21 mouse cellular contexts compared by ENCODE assay signal in genomic region chr10:68132636-68133035, GRCm38 (mm10).
A peak's percentile ranks its signal among the peaks of the same experiment; 100 is the strongest.
DNase-seq lines count a peak whose midpoint lies in the region; ATAC-seq lines count a peak whose summit lies in the region.
"Had no signal": no experiment of that assay in that cellular context is flagged by ENCODE, and none has a peak within 500 bp of the region (broad histone marks: within the 10 kb centered on the region; RNA-seq: fewer than 3 reads in every experiment).

No protein-coding gene starts in this region.

- H3K9ac ChIP-seq in heart, embryonic 13.5 days = no peak overlapping the region
- H3K9ac ChIP-seq in midbrain, embryonic 11.5 days (ENCODE audit: low read length) = no peak overlapping the region
- no peak overlapping the region for H3K9ac ChIP-seq in midbrain, embryonic 15.5 days
- no peak overlapping the region for H3K9ac ChIP-seq in hindbrain, embryonic 11.5 days (ENCODE audit: low read depth, low read length)
- H3K9ac ChIP-seq: embryonic facial prominence, embryonic 12.5 days; forebrain, embryonic 13.5 days; hindbrain, embryonic 14.5 days; liver, embryonic 15.5 days; midbrain, embryonic 12.5 days; stomach, embryonic 15.5 days had no signal

- H3K4me1 ChIP-seq in heart, embryonic 13.5 days = peaks cover 85% of the 10 kb centered on the region
- peaks cover 17% of the 10 kb centered on the region for H3K4me1 ChIP-seq in midbrain, embryonic 11.5 days (ENCODE audit: control insufficient read depth, insufficient read depth, low read length)
- H3K4me1 ChIP-seq in midbrain, embryonic 15.5 days = peaks cover 26% of the 10 kb centered on the region
- peaks cover 12% of the 10 kb centered on the region for H3K4me1 ChIP-seq in hindbrain, embryonic 11.5 days (replicated peaks; ENCODE audit: control insufficient read depth, insufficient read depth, low read length)

- peaks cover 43% of the 10 kb centered on the region for H3K36me3 ChIP-seq in heart, embryonic 13.5 days
- no peaks in the 10 kb centered on the region for H3K36me3 ChIP-seq in midbrain, embryonic 11.5 days (ENCODE audit: control insufficient read depth, insufficient read depth, low read length)
- H3K36me3 ChIP-seq in midbrain, embryonic 15.5 days (replicated peaks) = no peaks in the 10 kb centered on the region
- H3K36me3 ChIP-seq in hindbrain, embryonic 11.5 days (ENCODE audit: control insufficient read depth, insufficient read depth, low read length) = no peaks in the 10 kb centered on the region

- DNase-seq in heart, adult 9 months (ENCODE audit: low spot score in 2 of 2) = no peak
- peak; percentile 37 for DNase-seq in midbrain, embryonic 11.5 days (ENCODE audit: low spot score, missing footprints)
- peak; percentile 34 for DNase-seq in cerebellum, adult 8-10 months
- DNase-seq in frontal cortex, postnatal 36 days (ENCODE audit: low spot score in 2 of 2) = no peak
- DNase-seq in hindbrain, embryonic 11.5 days (ENCODE audit: low spot score) = no peak
- DNase-seq: adrenal gland, postnatal 25 days; kidney, postnatal 14 days; lung, postnatal 36 days; right cerebral cortex, adult 18-20 months; spleen, adult 18-20 months had no signal

- no peak for ATAC-seq in heart, embryonic 13.5 days (ENCODE audit: extremely low read depth, insufficient number of reproducible peaks, low FRiP score, low TSS enrichment)
- ATAC-seq in midbrain, embryonic 11.5 days (ENCODE audit: low FRiP score) = no peak
- ATAC-seq in midbrain, embryonic 15.5 days (replicated peaks) = no peak
- no peak for ATAC-seq in hindbrain, embryonic 11.5 days (ENCODE audit: low FRiP score)
- ATAC-seq: CD4-positive, CD25-positive, alpha-beta regulatory T cell, adult 4 months; forebrain, embryonic 13.5 days; intestine, postnatal 0 days had no signal

- 65% methylated on average over 9 of the region's 9 CpGs for WGBS in heart, embryonic 13.5 days
- WGBS in midbrain, embryonic 11.5 days = 95% methylated on average over 9 of the region's 9 CpGs
- 92% methylated on average over 9 of the region's 9 CpGs for WGBS in midbrain, embryonic 15.5 days
- 94% methylated on average over 9 of the region's 9 CpGs for WGBS in hindbrain, embryonic 11.5 days

- peak overlapping the region; percentile 4; the same call in 1 of the 2 replicates for H3K4me2 ChIP-seq in heart, embryonic 13.5 days
- no peak overlapping the region for H3K4me2 ChIP-seq in midbrain, embryonic 11.5 days
- no peak overlapping the region for H3K4me2 ChIP-seq in midbrain, embryonic 15.5 days
- no peak overlapping the region for H3K4me2 ChIP-seq in hindbrain, embryonic 11.5 days (replicated peaks; ENCODE audit: low read depth, low read length)
- H3K4me2 ChIP-seq: embryonic facial prominence, embryonic 12.5 days; forebrain, embryonic 13.5 days; hindbrain, embryonic 14.5 days; liver, embryonic 15.5 days; midbrain, embryonic 12.5 days; stomach, embryonic 15.5 days had no signal

- no peak overlapping the region for H3K27ac ChIP-seq in heart, embryonic 13.5 days (replicated peaks)
- no peak overlapping the region for H3K27ac ChIP-seq in midbrain, embryonic 11.5 days (ENCODE audit: low read depth, low read length)
- no peak overlapping the region for H3K27ac ChIP-seq in midbrain, embryonic 15.5 days
- H3K27ac ChIP-seq in hindbrain, embryonic 11.5 days (ENCODE audit: low read depth, low read length) = no peak overlapping the region
- H3K27ac ChIP-seq: embryonic facial prominence, embryonic 12.5 days; forebrain, embryonic 13.5 days; hindbrain, embryonic 14.5 days; liver, embryonic 15.5 days; midbrain, embryonic 12.5 days; stomach, embryonic 15.5 days had no signal

- H3K4me3 ChIP-seq in heart, embryonic 13.5 days = no peak overlapping the region
- H3K4me3 ChIP-seq in midbrain, embryonic 11.5 days (ENCODE audit: low read depth, low read length) = no peak overlapping the region
- no peak overlapping the region for H3K4me3 ChIP-seq in midbrain, embryonic 15.5 days
- no peak overlapping the region for H3K4me3 ChIP-seq in hindbrain, embryonic 11.5 days (ENCODE audit: low read depth, low read length)
- H3K4me3 ChIP-seq: embryonic facial prominence, embryonic 12.5 days; forebrain, embryonic 13.5 days; liver, embryonic 15.5 days; midbrain, embryonic 12.5 days; myocyte; stomach, embryonic 15.5 days had no signal

- no peaks in the 10 kb centered on the region for H3K27me3 ChIP-seq in heart, embryonic 13.5 days (replicated peaks)
- H3K27me3 ChIP-seq in midbrain, embryonic 11.5 days (ENCODE audit: control insufficient read depth, insufficient read depth, low read length) = no peaks in the 10 kb centered on the region
- no peaks in the 10 kb centered on the region for H3K27me3 ChIP-seq in midbrain, embryonic 15.5 days (replicated peaks)
- no peaks in the 10 kb centered on the region for H3K27me3 ChIP-seq in hindbrain, embryonic 11.5 days (ENCODE audit: control insufficient read depth, insufficient read depth, low read length)
- H3K27me3 ChIP-seq: embryonic facial prominence, embryonic 12.5 days; forebrain, embryonic 13.5 days; midbrain, embryonic 12.5 days; stomach, embryonic 15.5 days had no signal

- no peaks in the 10 kb centered on the region for H3K9me3 ChIP-seq in heart, embryonic 13.5 days
- no peaks in the 10 kb centered on the region for H3K9me3 ChIP-seq in midbrain, embryonic 11.5 days (ENCODE audit: control insufficient read depth, low read length)
- no peaks in the 10 kb centered on the region for H3K9me3 ChIP-seq in midbrain, embryonic 15.5 days
- H3K9me3 ChIP-seq in hindbrain, embryonic 11.5 days (ENCODE audit: control insufficient read depth, low read length) = no peaks in the 10 kb centered on the region
- H3K9me3 ChIP-seq: embryonic facial prominence, embryonic 12.5 days; forebrain, embryonic 13.5 days; liver, embryonic 15.5 days; midbrain, embryonic 12.5 days; stomach, embryonic 15.5 days had no signal

Comparison
In these comparisons a context has a peak if more than half of its experiments do, and no peak if none do; other contexts are left out.
1. DNase-seq: peak in midbrain, embryonic 11.5 days (single experiment) and cerebellum, adult 8-10 months (single experiment); none in heart, adult 9 months (0 of 2), frontal cortex, postnatal 36 days (0 of 2) and hindbrain, embryonic 11.5 days (single experiment).